Mouse (Mus musculus) urinary bladder, postnatal 25 days (tissue): ENCODE data around the gene Uso1.
A peak's percentile ranks its signal among the peaks of the same experiment; 100 is the strongest.

ENCODE experiments used
- DNase-seq: peaks from one replicate; pipeline ENCODE4 v3.0.0; 2022; ENCODE audit warnings: low spot score

Uso1 gene

DNA sequence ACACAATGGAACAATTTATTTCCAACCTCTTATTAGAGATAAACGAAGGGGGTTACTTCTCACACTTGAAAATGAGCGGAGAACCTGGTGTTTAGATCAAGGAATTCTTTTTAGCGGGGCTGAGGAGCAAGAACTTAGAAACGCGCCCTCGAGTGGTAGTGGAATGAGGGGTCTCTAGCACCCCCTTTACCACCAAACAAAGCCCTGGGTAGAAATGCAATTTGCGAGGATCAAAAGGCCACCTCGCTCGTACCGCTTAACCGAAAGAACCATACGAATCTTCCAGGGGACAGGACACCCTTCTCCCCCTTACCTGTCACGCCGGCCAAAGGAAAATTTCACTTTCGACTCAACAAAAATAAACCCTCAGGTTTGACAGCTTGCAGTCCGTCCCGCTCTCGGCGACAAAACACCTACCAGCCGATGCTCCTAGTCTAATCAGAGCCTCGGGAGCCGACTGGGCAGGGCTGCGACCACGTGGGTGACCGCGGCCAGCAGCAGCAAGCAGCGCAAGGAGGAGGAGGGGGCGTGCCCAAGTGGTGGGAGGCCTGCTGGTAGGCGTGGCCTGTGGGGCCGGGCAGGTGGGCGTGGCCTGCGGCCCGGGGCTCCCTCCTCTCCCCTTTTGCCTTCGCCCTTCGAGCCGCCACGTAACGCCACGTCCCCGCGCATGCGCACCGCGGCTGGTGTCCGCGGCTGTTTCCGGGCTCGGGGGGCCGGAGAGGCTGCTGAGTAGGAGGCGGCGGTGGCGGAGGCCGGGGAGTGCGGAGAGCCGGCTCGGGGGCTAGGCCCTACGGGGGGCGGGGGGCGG lies at the start of gene Uso1:
Gene Uso1 (plus strand): TSS at position 700 of the 808 bp plus-strand sequence.
- peak; percentile 97 for DNase-seq

GRCm38 (mm10) chr5:92093263-92094061 lies 44.3 kb upstream of the Uso1 start:
- peak; percentile 23 for DNase-seq

DNA sequence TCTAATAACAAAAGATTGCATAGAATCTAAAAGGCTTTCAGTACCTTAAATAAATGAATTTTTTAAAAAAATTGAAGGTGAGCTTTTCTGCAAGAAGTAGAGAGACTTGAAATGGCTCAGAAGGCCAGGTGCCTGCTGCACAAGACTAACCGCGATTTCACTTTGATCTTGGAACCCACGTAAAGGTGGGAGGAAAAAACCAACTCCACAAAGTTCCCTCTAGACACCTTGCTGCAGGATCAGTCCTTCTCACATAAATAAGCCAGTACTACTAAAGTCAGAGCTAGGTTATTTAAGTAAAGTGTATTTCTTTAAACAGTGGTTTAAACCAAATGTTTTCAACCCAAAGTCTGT lies 43.7 kb upstream of the Uso1 start:
- DNase-seq: no peak

- no peak for DNase-seq
Observed at GRCm38 (mm10) chr5:92096786-92097185, 41.0 kb upstream of the Uso1 start.

DNA sequence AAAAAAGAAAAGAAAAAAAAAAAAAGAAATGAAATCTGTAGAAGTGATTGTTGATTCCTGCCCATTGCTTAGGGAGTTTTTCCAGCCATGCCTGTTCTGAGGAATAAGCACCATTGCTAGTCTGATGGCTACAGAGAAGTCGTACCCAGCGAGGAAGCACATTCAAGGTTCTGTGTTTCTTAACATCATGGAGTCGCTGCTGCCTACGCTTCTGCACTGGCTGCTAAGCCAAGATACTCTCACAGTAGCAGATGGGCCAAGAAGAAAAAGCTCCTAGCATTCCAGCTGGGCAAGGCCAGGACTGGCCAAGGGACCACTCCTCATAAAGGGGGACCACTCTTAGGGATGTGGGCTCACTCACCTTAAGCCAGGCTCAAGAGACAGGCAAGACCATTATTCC lies 40.0 kb upstream of the Uso1 start:
- no peak for DNase-seq

- DNase-seq: no peak
Observed at GRCm38 (mm10) chr5:92098351-92099109, 39.2 kb upstream of the Uso1 start.

DNA sequence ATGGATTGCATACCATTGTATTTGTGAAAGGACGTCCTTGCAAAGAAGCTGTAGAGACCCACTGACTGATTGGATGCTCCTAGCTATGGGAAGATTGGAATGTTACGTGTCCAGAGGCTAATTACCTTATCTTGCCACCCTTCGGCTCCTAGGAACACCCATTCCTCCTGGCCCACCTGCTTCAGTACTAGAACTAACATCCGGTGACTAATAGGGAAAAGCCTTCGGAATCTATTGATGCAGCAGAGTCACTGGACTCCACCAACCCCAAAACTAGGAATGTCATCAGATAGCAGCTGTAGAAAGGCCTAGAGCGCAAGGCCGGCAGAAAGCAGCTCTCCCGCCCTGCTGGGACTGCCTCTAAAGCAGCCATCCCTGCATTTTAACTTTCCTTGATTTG lies 36.1 kb upstream of the Uso1 start:
- DNase-seq: no peak

DNA sequence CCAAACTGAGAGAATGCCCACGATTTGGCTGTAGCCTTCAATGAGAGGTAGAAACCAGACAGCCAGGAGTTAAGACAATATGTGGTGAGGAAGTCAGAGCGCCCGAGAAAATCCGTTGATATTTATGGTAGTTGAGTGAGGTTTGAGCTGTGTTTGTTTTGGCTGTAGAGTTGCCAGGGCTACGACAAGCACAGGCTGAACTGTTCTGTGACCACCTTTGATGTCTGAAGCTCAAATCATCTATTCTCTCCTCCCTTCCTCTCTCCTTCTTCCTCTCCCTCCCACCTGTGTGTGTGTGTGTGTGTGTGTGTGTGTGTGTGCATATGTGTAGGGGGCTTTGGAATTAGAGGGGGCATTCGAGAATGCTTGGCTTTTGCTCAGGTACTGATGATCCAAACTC lies 34.7 kb upstream of the Uso1 start:
- DNase-seq: no peak

GRCm38 (mm10) chr5:92103816-92104415 lies 33.8 kb upstream of the Uso1 start:
- no peak for DNase-seq

- no peak for DNase-seq
Observed at GRCm38 (mm10) chr5:92106327-92107125, 31.2 kb upstream of the Uso1 start.

GRCm38 (mm10) chr5:92107282-92107681 lies 30.5 kb upstream of the Uso1 start:
- DNase-seq: no peak

- DNase-seq: no peak
Observed at GRCm38 (mm10) chr5:92110818-92111355, 26.9 kb upstream of the Uso1 start.

DNA sequence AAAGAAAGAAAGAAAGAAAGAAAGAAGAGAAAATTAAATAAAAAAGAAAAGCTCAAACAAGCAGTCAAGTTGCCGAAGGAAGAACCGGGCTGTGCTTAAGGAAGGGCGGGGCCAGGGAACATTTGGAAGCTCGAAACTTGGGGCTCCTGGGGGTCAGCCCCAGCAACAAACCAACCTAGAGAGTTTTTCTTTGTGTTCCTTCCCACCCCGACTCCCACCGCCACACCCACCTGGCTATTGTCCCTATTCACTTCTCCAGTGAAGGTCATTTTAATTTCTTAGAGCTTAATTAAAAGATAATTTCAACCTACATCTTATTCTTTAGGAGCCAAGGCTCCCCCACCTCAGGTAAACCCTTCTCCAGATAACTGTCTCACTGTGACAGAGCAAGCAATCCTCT lies 25.6 kb upstream of the Uso1 start:
- no peak for DNase-seq

DNA sequence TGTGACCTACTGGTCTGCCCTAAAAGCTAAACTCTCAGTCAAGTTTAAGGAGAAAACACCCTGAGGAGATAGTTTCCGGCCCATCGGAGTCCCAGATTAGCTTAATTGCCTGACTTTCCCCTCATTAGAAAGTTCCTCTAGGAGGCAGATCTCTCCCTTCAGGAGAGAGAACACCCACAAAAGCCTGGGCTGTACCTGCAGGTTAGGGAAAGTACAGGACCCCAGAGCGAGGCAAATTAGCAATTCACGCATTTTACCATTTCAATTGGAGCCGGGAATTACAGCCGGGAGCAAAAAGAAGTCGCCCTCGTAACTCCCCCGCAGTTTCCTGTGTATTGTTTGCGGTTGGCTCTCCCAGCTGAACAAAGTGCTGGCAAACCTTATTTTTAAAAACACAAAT lies 25.2 kb upstream of the Uso1 start:
- DNase-seq: no peak

DNA sequence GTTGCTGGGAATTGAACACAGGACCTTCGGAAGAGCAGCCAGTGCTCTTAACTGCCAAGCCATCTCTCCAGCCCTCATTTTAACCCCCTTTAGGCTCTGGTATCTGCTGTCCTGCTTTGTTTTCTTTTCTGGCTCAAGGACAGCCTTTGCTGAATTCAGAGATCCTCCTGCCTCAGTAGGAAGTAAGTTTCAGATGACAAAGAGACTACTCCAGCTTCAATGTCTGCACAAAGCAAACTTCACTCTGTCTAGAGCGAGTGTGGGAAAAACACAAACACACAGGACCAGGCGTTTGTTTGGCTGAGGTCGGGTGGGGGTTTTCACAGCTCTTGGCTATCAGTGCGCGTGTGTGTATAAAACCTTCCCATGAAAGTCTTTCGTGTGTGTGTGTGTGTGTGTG lies 24.3 kb upstream of the Uso1 start:
- DNase-seq: no peak

- DNase-seq: no peak
Observed at GRCm38 (mm10) chr5:92114223-92114622, 23.5 kb upstream of the Uso1 start.

DNA sequence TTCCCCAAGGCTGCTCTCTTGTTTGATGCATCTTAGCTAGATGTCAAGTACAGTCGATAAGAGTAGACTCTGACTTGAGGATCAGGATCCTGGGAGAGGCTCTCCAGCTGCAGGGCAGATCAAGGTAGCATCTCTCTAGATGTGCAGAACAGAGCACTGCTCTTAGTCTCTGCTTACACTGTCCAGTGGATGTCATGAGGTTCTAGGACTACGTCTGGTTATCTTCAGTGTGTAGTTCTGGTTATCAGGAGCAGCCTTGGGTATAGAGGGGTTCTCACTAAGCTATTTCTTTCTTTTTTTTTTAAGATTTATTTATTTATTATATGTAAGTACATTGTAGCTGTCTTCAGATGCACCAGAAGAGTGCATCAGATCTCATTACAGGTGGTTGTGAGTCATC lies 22.8 kb upstream of the Uso1 start:
- DNase-seq: no peak

- DNase-seq: peak; percentile 67
Observed at GRCm38 (mm10) chr5:92117823-92118403, 19.8 kb upstream of the Uso1 start.

GRCm38 (mm10) chr5:92121636-92122035 lies 16.1 kb upstream of the Uso1 start:
- DNase-seq: no peak

DNA sequence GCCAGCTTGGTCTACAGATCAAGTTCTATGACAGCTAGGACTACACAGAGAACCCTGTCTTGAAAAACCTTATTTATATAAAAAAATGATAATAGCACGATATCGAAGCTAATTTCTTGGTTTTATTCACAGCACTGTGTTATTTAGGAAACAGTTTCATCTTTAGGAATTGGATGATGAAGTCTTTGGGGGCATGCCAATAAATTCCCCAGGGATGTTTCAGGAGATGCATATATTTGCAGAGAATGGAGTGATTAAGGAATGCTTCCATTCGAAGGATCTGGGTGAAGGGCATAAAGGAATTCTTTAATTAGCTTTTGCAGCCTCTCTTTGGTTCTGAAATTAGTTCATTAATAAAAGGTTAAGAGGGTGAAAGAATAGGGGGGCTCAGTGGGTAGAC lies 12.3 kb upstream of the Uso1 start:
- DNase-seq: no peak

- DNase-seq: no peak
Observed at GRCm38 (mm10) chr5:92127141-92127625, 10.6 kb upstream of the Uso1 start.
